Mouse (Mus musculus): Measurements from ENCODE around the gene Sox13.
A peak's percentile ranks its signal among the peaks of the same experiment; 100 is the strongest.
"Not testable (repeated sequence)": the region's sequence is repeated elsewhere in the genome, so short reads cannot be mapped to it uniquely, and the experiment has no call there.

Sox13 gene

GRCm38 (mm10) chr1:133367606-133368488 is 56.3 kb downstream of the Sox13 start:
- DNase-seq (ENCODE audit: low spot score in 2 of 2), result no peak

GRCm38 (mm10) chr1:133366951-133367605 is 57.1 kb downstream of the Sox13 start:
- DNase-seq (ENCODE audit: low spot score in 2 of 2), result no peak

- no peak for DNase-seq (ENCODE audit: low spot score in 2 of 2)
Measured at GRCm38 (mm10) chr1:133364890-133365289, 59.3 kb downstream of the Sox13 start.

- DNase-seq (ENCODE audit: low spot score in 2 of 2), result no peak
Measured at GRCm38 (mm10) chr1:133364022-133364630, 60.1 kb downstream of the Sox13 start.

- peak; percentile 77 to 84 for DNase-seq (ENCODE audit: low spot score in 2 of 2)
Measured at GRCm38 (mm10) chr1:133363276-133364021, 60.7 kb downstream of the Sox13 start, which contains the start of gene Etnk2. TSS of gene Etnk2 (plus strand) at chr1:133363572.

- DNase-seq (ENCODE audit: low spot score in 2 of 2), result no peak
Measured at GRCm38 (mm10) chr1:133362103-133362502, 62.1 kb downstream of the Sox13 start.

- no peak for DNase-seq (ENCODE audit: low spot score in 2 of 2)
Measured at GRCm38 (mm10) chr1:133361006-133361405, 63.2 kb downstream of the Sox13 start.

- DNase-seq (ENCODE audit: low spot score in 2 of 2), result peak in 1 of 2 experiments; percentile 35
Measured at GRCm38 (mm10) chr1:133356330-133356729, 67.8 kb downstream of the Sox13 start.

GRCm38 (mm10) chr1:133355912-133356311 is 68.3 kb downstream of the Sox13 start:
- no peak for DNase-seq (ENCODE audit: low spot score in 2 of 2)

- no peak for DNase-seq (ENCODE audit: low spot score in 2 of 2)
Measured at GRCm38 (mm10) chr1:133355469-133355868, 68.7 kb downstream of the Sox13 start.

GRCm38 (mm10) chr1:133353371-133353809 is 70.8 kb downstream of the Sox13 start:
- peak; percentile 52 to 79 for DNase-seq (ENCODE audit: low spot score in 2 of 2)

- DNase-seq (ENCODE audit: low spot score in 2 of 2), result no peak
Measured at GRCm38 (mm10) chr1:133351762-133352161, 72.4 kb downstream of the Sox13 start.

- DNase-seq (ENCODE audit: low spot score in 2 of 2), result no peak
Measured at GRCm38 (mm10) chr1:133350210-133350609, 74.0 kb downstream of the Sox13 start, which contains the start of gene Ren1. TSS of gene Ren1 (plus strand) at chr1:133350510.

GRCm38 (mm10) chr1:133347693-133348520 is 76.3 kb downstream of the Sox13 start:
- DNase-seq (ENCODE audit: low spot score in 2 of 2), result peak; percentile 63 to 72

- DNase-seq (ENCODE audit: low spot score in 2 of 2), result no peak
Measured at GRCm38 (mm10) chr1:133347226-133347625, 77.0 kb downstream of the Sox13 start.

GRCm38 (mm10) chr1:133346531-133346930 is 77.6 kb downstream of the Sox13 start:
- DNase-seq (ENCODE audit: low spot score in 2 of 2), result no peak

GRCm38 (mm10) chr1:133344357-133344756 is 79.8 kb downstream of the Sox13 start:
- no peak for DNase-seq (ENCODE audit: low spot score in 2 of 2)

GRCm38 (mm10) chr1:133340403-133340802 is 83.8 kb downstream of the Sox13 start:
- not testable (repeated sequence) for DNase-seq (ENCODE audit: low spot score in 2 of 2)

- DNase-seq (ENCODE audit: low spot score in 2 of 2), result no peak
Measured at GRCm38 (mm10) chr1:133333937-133334336, 90.2 kb downstream of the Sox13 start.

- DNase-seq (ENCODE audit: low spot score in 2 of 2), result no peak
Measured at GRCm38 (mm10) chr1:133332656-133333430, 91.3 kb downstream of the Sox13 start.

All from natural killer cell, adult 2 months (primary cell).